Mouse (Mus musculus) layer of hippocampus, postnatal 10 days (tissue): ENCODE results near the gene Gfod1. TPM values are rescaled to one million over a fixed set of nuclear protein-coding genes. Genes with fewer than 3 reads are reported as not detected.

Experiments used
- DNase-seq, 2 experiments: peaks; one replicate each; pipeline ENCODE4 v3.0.0; 2021; ENCODE audit warnings: low spot score in 2 of 2
- long read RNA-seq: library from polyadenylated mRNA; stranded (forward); transcript quantifications from one replicate; pipeline ENCODE4 v2.0.0, GENCODE M21; 2023
- total RNA-seq, 2 experiments: library from RNA; stranded (reverse); gene quantifications; 2 replicates each; pipeline ENCODE4 v1.2.3; 2021

Gfod1 gene
- total RNA-seq = 10 to 100 TPM; 42.2 to 42.8 TPM
- long read RNA-seq, partial matches to known transcripts = 0 of 10 reads
- long read RNA-seq, other reads (novel, unspliced or antisense) = 9 of 10 reads

GRCm38 (mm10) chr13:43304018-43304431 is at the start of gene Gfod1:
Gfod1 (minus strand) TSS chr13:43304172.
- DNase-seq = peak; percentile 93 to 95

- no peak for DNase-seq
Observed at GRCm38 (mm10) chr13:43353356-43353755, 49.4 kb upstream of the Gfod1 start.

- no peak for DNase-seq
Observed at GRCm38 (mm10) chr13:43350489-43351169, 46.7 kb upstream of the Gfod1 start.

- no peak for DNase-seq
Observed at GRCm38 (mm10) chr13:43349376-43349775, 45.4 kb upstream of the Gfod1 start.

- no peak for DNase-seq
Observed at GRCm38 (mm10) chr13:43346825-43347224, 42.9 kb upstream of the Gfod1 start.

- DNase-seq = no peak
Observed at GRCm38 (mm10) chr13:43338632-43339031, 34.7 kb upstream of the Gfod1 start.

GRCm38 (mm10) chr13:43338001-43338400 is 34.0 kb upstream of the Gfod1 start:
- DNase-seq = no peak

- no peak for DNase-seq
Observed at GRCm38 (mm10) chr13:43336425-43337221, 32.7 kb upstream of the Gfod1 start.

- DNase-seq = no peak
Observed at GRCm38 (mm10) chr13:43332591-43332990, 28.6 kb upstream of the Gfod1 start.

- no peak for DNase-seq
Observed at GRCm38 (mm10) chr13:43331721-43332444, 27.9 kb upstream of the Gfod1 start.

GRCm38 (mm10) chr13:43325427-43325826 is 21.5 kb upstream of the Gfod1 start:
- DNase-seq = no peak

- DNase-seq = no peak
Observed at GRCm38 (mm10) chr13:43321492-43321891, 17.5 kb upstream of the Gfod1 start.

- no peak for DNase-seq
Observed at GRCm38 (mm10) chr13:43319396-43319795, 15.4 kb upstream of the Gfod1 start.

GRCm38 (mm10) chr13:43317411-43317810 is 13.4 kb upstream of the Gfod1 start:
- DNase-seq = no peak

- no peak for DNase-seq
Observed at GRCm38 (mm10) chr13:43305181-43305924, 1.4 kb upstream of the Gfod1 start.

GRCm38 (mm10) chr13:43304700-43305099 is 728 bp upstream of the Gfod1 start:
- peak; percentile 56 to 64 for DNase-seq

- DNase-seq = peak; percentile 34 to 65
Observed at GRCm38 (mm10) chr13:43303161-43303965, 609 bp downstream of the Gfod1 start.

- DNase-seq = no peak
Observed at GRCm38 (mm10) chr13:43302651-43303160, 1.3 kb downstream of the Gfod1 start.

GRCm38 (mm10) chr13:43302239-43302638 is 1.7 kb downstream of the Gfod1 start:
- no peak for DNase-seq

- DNase-seq = no peak
Observed at GRCm38 (mm10) chr13:43300906-43301305, 3.1 kb downstream of the Gfod1 start.
